Mouse (Mus musculus): ENCODE data around the gene Zfp362. TPM values are rescaled to one million over a fixed set of nuclear protein-coding genes. Genes with fewer than 3 reads are reported as not detected.

Zfp362 gene
- polyA plus RNA-seq, 1 experiment from 2014 or later = 32.8 TPM

Other genes with a start within 250 kb of the Zfp362 start
- gene Zscan20, start 195.9 kb downstream of the Zfp362 start, polyA plus RNA-seq (2018) = 1.6 to 1.9 TPM (median 1.8 TPM) in 3 replicates
- 0.06 to 0.57 TPM (median 0.07 TPM) in 3 replicates for gene Tlr12, start 187.4 kb downstream of the Zfp362 start, polyA plus RNA-seq (2018)
- gene Phc2, start 151.3 kb downstream of the Zfp362 start, polyA plus RNA-seq (2018) = 56.6 to 66.8 TPM (median 59.8 TPM) in 3 replicates
- gene A3galt2, start 50.7 kb downstream of the Zfp362 start, polyA plus RNA-seq (2018) = not detected in 3 replicates
- 2.5 to 3.6 TPM (median 3.1 TPM) in 3 replicates for gene Trim62, start 77.5 kb upstream of the Zfp362 start, polyA plus RNA-seq (2018)
- 1.1 to 4.3 TPM (median 1.8 TPM) in 3 replicates for gene Azin2, start 156.4 kb upstream of the Zfp362 start, polyA plus RNA-seq (2018)
- gene Ak2, start 185.9 kb upstream of the Zfp362 start, polyA plus RNA-seq (2018) = 63.1 to 68.1 TPM (median 64.7 TPM) in 3 replicates